Mouse (Mus musculus) gastrocnemius, postnatal 14 days (tissue): ENCODE measurements at regions not wholly inside any gene's neighbourhood (a gene's known extent, or its start where the extent isn't known, plus 50 kb on each side); places are given as distances from the start of the nearest gene placed in this dataset.
A peak's percentile ranks its signal among the peaks of the same experiment; 100 is the strongest.

Experiments
- DNase-seq: peaks from one replicate; pipeline ENCODE4 v3.0.0; 2021; ENCODE audit warnings: mixed read lengths
- intact Hi-C: fragments of 180-260 bp; cut with DNase I; formaldehyde crosslinking; loops from one replicate; pipeline ENCODE4 v1.15.1; 2025; ENCODE audit warnings: low total_unique reads

GRCm38 (mm10) chr3:38231506-38231905 lies 253.1 kb downstream of the Ankrd50 start:
- intact Hi-C loops = no loop called here
- no peak for DNase-seq

DNA sequence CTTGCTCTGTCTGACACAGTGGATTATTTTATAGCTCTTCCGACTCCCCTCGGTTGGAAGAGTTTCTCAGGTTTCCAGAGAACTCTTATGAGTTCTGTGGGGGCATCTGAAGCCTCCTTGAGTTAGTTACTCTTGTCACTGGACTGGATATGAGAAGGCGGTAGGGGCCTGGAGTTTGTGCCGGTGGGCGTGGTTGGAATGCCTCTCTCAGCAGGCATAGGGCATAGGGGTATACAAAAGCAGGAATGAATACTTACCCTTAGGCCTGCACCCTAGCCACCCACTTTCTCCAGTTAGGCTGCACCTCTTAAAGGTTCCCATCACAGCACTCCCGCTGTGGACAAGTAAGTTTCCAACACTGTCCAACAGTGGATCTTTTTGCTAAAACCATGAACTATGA lies 253.8 kb downstream of the Ankrd50 start:
- intact Hi-C loops = no loop called here
- no peak for DNase-seq

GRCm38 (mm10) chr3:38229686-38230085 lies 255.0 kb downstream of the Ankrd50 start:
- intact Hi-C loops = loop anchor here (10.0 kb wide), 1 partner anchor 625 kb away; no protein-coding TSS in a partner anchor
- no peak for DNase-seq

GRCm38 (mm10) chr3:38229051-38229450 lies 255.6 kb downstream of the Ankrd50 start:
- intact Hi-C loops = loop anchor here (10.0 kb wide), 1 partner anchor 626 kb away; no protein-coding TSS in a partner anchor
- DNase-seq = no peak

GRCm38 (mm10) chr3:38227596-38227995 lies 257.0 kb downstream of the Ankrd50 start:
- peak; percentile 73 for DNase-seq
- intact Hi-C loops = loop anchor here (10.0 kb wide), 1 partner anchor 627 kb away; no protein-coding TSS in a partner anchor

GRCm38 (mm10) chr3:38227121-38227520 lies 257.5 kb downstream of the Ankrd50 start:
- intact Hi-C loops = loop anchor here (10.0 kb wide), 1 partner anchor 628 kb away; no protein-coding TSS in a partner anchor
- DNase-seq = no peak

DNA sequence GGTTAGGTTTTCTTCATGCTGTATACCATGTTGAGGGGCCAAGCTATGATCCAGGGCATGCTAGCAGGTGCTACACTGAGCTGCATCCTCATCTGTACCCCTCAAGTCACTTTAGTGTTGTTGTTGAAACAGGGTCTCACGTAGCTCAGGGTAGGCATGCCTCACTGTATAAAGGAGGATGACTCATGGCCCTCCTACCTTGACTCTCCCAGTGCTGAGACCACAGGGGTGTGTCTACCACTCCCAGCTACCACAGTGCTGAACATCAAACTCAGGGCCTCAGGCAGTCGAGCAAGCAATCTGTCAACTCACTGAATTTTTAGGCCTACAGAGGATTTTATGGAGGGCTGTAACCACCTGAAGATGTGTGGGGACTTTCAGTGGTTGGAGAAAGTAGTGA lies 258.5 kb downstream of the Ankrd50 start:
- no peak for DNase-seq

GRCm38 (mm10) chr3:38221834-38222215 lies 262.8 kb downstream of the Ankrd50 start:
- no peak for DNase-seq

More for the DNA sequence above, 258.5 kb downstream of the Ankrd50 start:
- intact Hi-C loops = loop anchor here (10.0 kb wide), 1 partner anchor 629 kb away; no protein-coding TSS in a partner anchor

GRCm38 (mm10) chr3:38220934-38221833 lies 263.5 kb downstream of the Ankrd50 start:
- DNase-seq = peak; percentile 49
- intact Hi-C loops = loop anchor here (5.0 to 10.0 kb wide), 2 partner anchors 634 to 749 kb away; no protein-coding TSS in a partner anchor

More at GRCm38 (mm10) chr3:38221834-38222215, 262.8 kb downstream of the Ankrd50 start:
- intact Hi-C loops = loop anchor here (5.0 to 10.0 kb wide), 2 partner anchors 633 to 750 kb away; no protein-coding TSS in a partner anchor

GRCm38 (mm10) chr3:38209081-38209480 lies 275.6 kb downstream of the Ankrd50 start:
- intact Hi-C loops = loop anchor here (10.0 kb wide), 2 partner anchors 574 to 724 kb away; partner anchors contain the start of gene Spry1

DNA sequence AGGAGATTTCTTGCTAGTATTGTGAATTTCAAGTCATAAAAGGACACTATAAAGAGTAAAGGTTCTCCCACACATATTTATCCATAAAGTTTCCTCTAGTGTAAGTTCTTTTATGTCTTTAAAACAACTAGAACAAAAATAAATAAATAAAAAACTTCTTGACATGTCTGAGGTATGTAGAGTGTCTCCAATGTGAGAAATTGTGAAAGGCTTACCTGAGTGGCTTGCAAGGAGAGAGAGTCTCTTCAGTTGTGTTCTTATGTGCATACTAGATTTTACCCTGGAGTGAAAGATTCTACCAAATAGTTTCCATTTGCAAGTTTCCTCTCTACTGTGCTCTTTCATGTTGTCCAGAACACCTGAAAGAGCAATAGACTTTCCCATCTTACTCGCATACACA lies 276.8 kb downstream of the Ankrd50 start:
- intact Hi-C loops = loop anchor here (10.0 kb wide), 2 partner anchors 573 to 723 kb away; partner anchors contain the start of gene Spry1

More at GRCm38 (mm10) chr3:38209081-38209480, 275.6 kb downstream of the Ankrd50 start:
- no peak for DNase-seq

GRCm38 (mm10) chr3:38201861-38202656 lies 282.6 kb downstream of the Ankrd50 start:
- peak; percentile 78 for DNase-seq
- intact Hi-C loops = loop anchor here (10.0 kb wide), 2 partner anchors 567 to 717 kb away; partner anchors contain the start of gene Spry1

More for the DNA sequence above, 276.8 kb downstream of the Ankrd50 start:
- DNase-seq = no peak

GRCm38 (mm10) chr3:38194001-38194400 lies 290.6 kb downstream of the Ankrd50 start:
- intact Hi-C loops = no loop called here
- DNase-seq = peak; percentile 54

- DNase-seq = no peak
- intact Hi-C loops = no loop called here
These were observed 297.2 kb downstream of the Ankrd50 start for GRCm38 (mm10) chr3:38187406-38187896.

DNA sequence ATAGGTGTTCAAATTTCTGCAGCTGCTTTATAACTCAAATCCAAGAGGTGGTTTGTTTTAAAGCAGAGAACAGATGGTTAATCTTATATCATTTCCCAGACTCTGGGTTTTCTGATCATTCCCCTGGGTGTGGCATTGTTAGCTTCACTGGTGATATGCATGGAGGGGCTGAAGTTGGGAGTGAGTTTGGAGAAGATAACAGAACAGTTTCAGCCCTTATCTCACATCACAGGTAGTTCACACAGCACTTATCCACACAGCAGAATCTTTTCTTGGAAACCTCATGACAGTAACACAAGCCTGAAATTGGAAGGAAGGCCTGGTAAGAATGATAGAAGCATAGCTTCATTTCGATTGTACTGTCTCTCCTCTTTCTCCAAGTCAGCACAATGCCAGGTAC lies 298.1 kb downstream of the Ankrd50 start:
- intact Hi-C loops = no loop called here
- DNase-seq = no peak

GRCm38 (mm10) chr3:38178295-38178694 lies 306.3 kb downstream of the Ankrd50 start:
- DNase-seq = no peak
- intact Hi-C loops = no loop called here

- DNase-seq = peak; percentile 14
- intact Hi-C loops = no loop called here
These were observed 308.7 kb downstream of the Ankrd50 start for GRCm38 (mm10) chr3:38175946-38176345.

DNA sequence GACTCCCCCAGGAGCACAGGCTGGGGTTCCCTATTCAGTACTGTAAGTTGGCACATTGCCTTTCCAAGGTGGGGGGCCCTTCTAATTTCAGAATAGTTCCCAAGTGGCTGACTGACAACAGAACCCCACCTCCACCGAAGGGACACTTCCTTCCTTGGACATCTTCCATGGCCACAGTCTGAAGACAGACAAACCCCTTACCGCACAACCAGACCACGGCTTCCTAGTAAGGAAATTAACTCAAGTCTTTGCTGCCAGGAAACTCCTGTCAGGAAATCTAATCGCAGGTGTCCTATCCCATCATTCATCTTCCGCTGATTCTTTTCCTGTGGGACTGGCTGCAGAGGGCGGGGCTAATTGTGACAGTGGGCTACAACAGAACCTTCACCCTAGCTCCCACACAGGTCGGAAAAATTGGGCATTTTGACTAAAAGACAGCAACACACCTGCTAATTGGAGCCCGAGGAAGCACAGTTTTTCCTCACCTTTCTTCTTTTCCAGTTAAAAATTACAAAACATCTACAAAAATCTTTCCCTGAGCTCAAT lies 309.8 kb downstream of the Ankrd50 start:
- intact Hi-C loops = no loop called here
- no peak for DNase-seq

GRCm38 (mm10) chr3:38152408-38152807 lies 332.2 kb downstream of the Ankrd50 start:
- intact Hi-C loops = no loop called here

More at GRCm38 (mm10) chr3:38152408-38152807, 332.2 kb downstream of the Ankrd50 start:
- DNase-seq = no peak
